Mouse (Mus musculus) neural tube, embryonic 14.5 days (tissue): ENCODE data around the gene Ybx2. TPM values are rescaled to one million over a fixed set of nuclear protein-coding genes. Genes with fewer than 3 reads are reported as not detected.

Experiments used
- ATAC-seq: fragments of 200-750 bp; cut with Nextera tagmentation; 2 replicates; pipeline ENCODE4 v1.8.0; 2017; ENCODE audit warnings: low read depth, mild to moderate bottlenecking, moderate TSS enrichment, moderate library complexity
- H3K27ac ChIP-seq: fragments of 300-500 bp; sonication (generic); 2 replicates; pipeline ENCODE4 v1.5.1; 2014; ENCODE audit warnings: low read depth, mild to moderate bottlenecking, control low read depth, low read length, moderate library complexity, mixed read lengths
- H3K27me3 ChIP-seq: fragments of 300-500 bp; sonication (generic); 2 replicates; pipeline ENCODE4 v1.6.1; 2014; ENCODE audit warnings: low read length; ENCODE audit not compliant: control insufficient read depth, insufficient read depth
- H3K36me3 ChIP-seq: fragments of 300-500 bp; sonication (generic); 2 replicates; pipeline ENCODE4 v1.6.1; 2014; ENCODE audit warnings: low read length, mixed read lengths; ENCODE audit not compliant: control insufficient read depth, insufficient read depth
- H3K4me1 ChIP-seq: fragments of 300-500 bp; sonication (generic); 2 replicates; pipeline ENCODE4 v1.6.1; 2014; ENCODE audit warnings: low read length; ENCODE audit not compliant: control insufficient read depth, insufficient read depth
- H3K4me2 ChIP-seq: fragments of 300-500 bp; sonication (generic); 2 replicates; pipeline ENCODE4 v1.6.1; 2014; ENCODE audit warnings: mild to moderate bottlenecking, low read depth, low read length, control low read depth
- H3K4me3 ChIP-seq: fragments of 300-500 bp; sonication (generic); 2 replicates; pipeline ENCODE4 v1.5.1; 2014; ENCODE audit warnings: low read depth, low read length, control low read depth, mixed read lengths
- H3K9ac ChIP-seq: fragments of 300-500 bp; sonication (generic); replicated peaks from 2 replicates; pipeline ENCODE4 v1.6.1; 2014; ENCODE audit warnings: low read depth, mild to moderate bottlenecking, control low read depth, low read length, mixed read lengths
- H3K9me3 ChIP-seq: fragments of 300-500 bp; sonication (generic); 2 replicates; pipeline ENCODE4 v1.6.1; 2016; ENCODE audit warnings: low read length; ENCODE audit not compliant: control insufficient read depth
- WGBS: fragments of 180-500 bp; shearing (Covaris S2); extraction: QIAGEN DNeasy Blood & Tissue Kit; methylation state at CpG from one replicate; pipeline ENCODE4 v1.1.7; 2014; 5-methylcytosine and 5-hydroxymethylcytosine counted together
- polyA plus RNA-seq: library from polyadenylated mRNA; unstranded; fragments of >200 nt; fragmentation: Nextera tagmentation; extraction: Ambion mirVana; gene quantifications from 2 replicates; pipeline ENCODE4 v1.2.1, GENCODE M21; 2014

Ybx2 gene
- polyA plus RNA-seq: 5.9 and 11.1 TPM in 2 replicates

GRCm38 (mm10) chr11:69935137-69935879 is at the start of gene Ybx2:
Ybx2 (plus strand) TSS chr11:69935796.
- no peaks in the 10 kb centered on the region for H3K9me3 ChIP-seq
- peak within 1 kb of the TSS; percentile 50 for H3K4me3 ChIP-seq
- H3K27ac ChIP-seq: no peak within 1 kb of the TSS
- 2% methylated on average over 53 of the region's 62 CpGs for WGBS
- ATAC-seq: peak; percentile 88
- peak within 1 kb of the TSS; percentile 99 for H3K4me2 ChIP-seq
- H3K9ac ChIP-seq: peak within 1 kb of the TSS; percentile 60
- H3K36me3 ChIP-seq: no peaks in the 10 kb centered on the region
- H3K27me3 ChIP-seq: peaks cover 16% of the 10 kb centered on the region
- 0 out of 2 replicates have a peak, but pooled peaks cover 6% of the 10 kb centered on the region for H3K4me1 ChIP-seq

GRCm38 (mm10) chr11:69886907-69887635 is 48.5 kb upstream of the Ybx2 start:
- no peaks in the 10 kb centered on the region for H3K36me3 ChIP-seq
- no peak overlapping the region for H3K27ac ChIP-seq
- no peaks in the 10 kb centered on the region for H3K4me1 ChIP-seq
- no peak overlapping the region for H3K4me2 ChIP-seq
- 77% methylated on average over 8 of the region's 8 CpGs for WGBS
- no peaks in the 10 kb centered on the region for H3K9me3 ChIP-seq
- no peak overlapping the region for H3K4me3 ChIP-seq
- H3K27me3 ChIP-seq: no peaks in the 10 kb centered on the region
- H3K9ac ChIP-seq: no peak overlapping the region
- ATAC-seq: no peak

DNA sequence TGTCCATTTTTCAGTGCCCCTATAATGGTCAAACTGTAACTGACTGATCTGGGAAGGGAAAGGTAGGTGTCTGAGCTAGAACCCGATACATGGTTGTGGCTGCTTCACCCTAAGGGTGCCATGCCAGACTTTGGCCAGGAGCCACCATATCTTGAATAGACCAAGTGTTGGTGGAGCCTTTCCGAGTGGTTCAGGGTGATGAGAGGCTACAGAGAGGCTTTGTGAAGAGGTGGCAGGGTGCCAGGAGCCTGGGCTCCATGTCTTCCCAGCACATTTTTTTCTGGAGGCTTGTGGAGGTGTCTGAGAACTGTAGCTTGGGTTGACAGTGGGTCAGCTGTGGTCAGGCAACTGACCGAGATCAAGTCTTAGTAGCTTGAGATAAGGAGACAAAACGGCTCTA is 44.1 kb upstream of the Ybx2 start:
- Histone ChIP-seq H3K36me3 (no peaks in the 10 kb centered on the region), H3K27ac (no peak overlapping the region), H3K9ac (no peak overlapping the region), H3K4me1 (no peaks in the 10 kb centered on the region), H3K4me3 (no peak overlapping the region), H3K4me2 (no peak overlapping the region), H3K9me3 (no peaks in the 10 kb centered on the region), H3K27me3 (no peaks in the 10 kb centered on the region)
- 68% methylated on average over 4 of the region's 4 CpGs for WGBS
- ATAC-seq: no peak

DNA sequence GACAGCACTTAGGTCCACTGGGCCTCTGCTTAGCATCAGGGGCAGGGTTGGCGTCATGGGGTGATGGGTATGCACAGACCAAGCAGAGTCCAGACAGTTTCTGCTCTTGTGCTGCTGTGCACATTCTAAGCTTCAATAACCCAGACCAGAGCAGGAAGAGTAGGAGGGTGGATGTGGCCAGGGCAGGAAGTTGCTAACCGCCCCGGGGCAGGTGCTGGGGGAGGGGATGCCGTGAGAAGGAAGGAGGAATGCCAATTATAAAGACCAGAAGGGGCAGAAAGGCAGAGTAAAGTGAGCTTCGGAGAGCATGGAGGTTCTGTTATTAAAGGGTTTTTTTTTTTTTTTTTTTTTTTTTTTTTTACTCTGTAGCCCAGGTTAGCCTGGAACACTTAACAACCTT is 40.9 kb upstream of the Ybx2 start:
- no peaks in the 10 kb centered on the region for H3K9me3 ChIP-seq
- no peak overlapping the region for H3K9ac ChIP-seq
- H3K4me3 ChIP-seq: no peak overlapping the region
- H3K36me3 ChIP-seq: no peaks in the 10 kb centered on the region
- peaks cover 9% of the 10 kb centered on the region; the same call in 1 of the 2 replicates for H3K4me1 ChIP-seq
- H3K4me2 ChIP-seq: no peak overlapping the region
- no peak for ATAC-seq
- WGBS: 83% methylated on average over 5 of the region's 5 CpGs
- H3K27me3 ChIP-seq: no peaks in the 10 kb centered on the region
- no peak overlapping the region for H3K27ac ChIP-seq

- peaks cover 12% of the 10 kb centered on the region; the same call in 1 of the 2 replicates for H3K4me1 ChIP-seq
- ATAC-seq: no peak
- H3K9me3 ChIP-seq: no peaks in the 10 kb centered on the region
- no peak within 1 kb of the TSS for H3K4me3 ChIP-seq
- no peak within 1 kb of the TSS for H3K9ac ChIP-seq
- H3K27me3 ChIP-seq: no peaks in the 10 kb centered on the region
- H3K27ac ChIP-seq: no peak within 1 kb of the TSS
- H3K4me2 ChIP-seq: no peak within 1 kb of the TSS
- 80% methylated on average over 4 of the region's 4 CpGs for WGBS
- H3K36me3 ChIP-seq: no peaks in the 10 kb centered on the region
These were observed 40.3 kb upstream of the Ybx2 start, which contains the start of gene Acap1 for GRCm38 (mm10) chr11:69895291-69895690. Acap1 (minus strand) TSS chr11:69895539.

DNA sequence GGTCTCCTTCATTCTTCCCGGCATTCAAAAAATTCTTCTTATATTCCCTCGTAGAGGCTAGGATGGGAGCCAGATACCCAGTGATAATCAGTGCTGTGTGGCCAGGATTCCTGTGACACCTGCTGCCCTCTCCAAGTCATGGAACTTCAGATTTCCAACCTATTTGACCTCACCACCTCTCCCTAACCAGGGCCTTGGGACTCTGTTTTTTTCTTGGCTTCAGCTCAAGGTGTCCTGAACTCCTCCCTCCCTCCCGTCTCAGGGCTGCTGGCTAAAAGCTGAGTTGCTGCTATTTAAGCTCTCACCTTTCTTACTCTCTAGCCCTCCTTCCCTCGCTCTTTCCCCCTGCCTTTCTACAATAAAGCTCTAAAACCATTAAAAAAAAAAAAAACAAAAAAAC is 35.7 kb upstream of the Ybx2 start:
- peaks cover 12% of the 10 kb centered on the region for H3K36me3 ChIP-seq
- WGBS: 24% methylated on average over 4 of the region's 4 CpGs
- H3K4me2 ChIP-seq: peak overlapping the region; percentile 88
- H3K27ac ChIP-seq: no peak overlapping the region
- no peaks in the 10 kb centered on the region for H3K27me3 ChIP-seq
- peak overlapping the region; percentile 96; the same call in 1 of the 2 replicates for H3K9ac ChIP-seq
- H3K9me3 ChIP-seq: no peaks in the 10 kb centered on the region
- no peak for ATAC-seq
- peaks cover 23% of the 10 kb centered on the region for H3K4me1 ChIP-seq
- H3K4me3 ChIP-seq: peak overlapping the region; percentile 80

- Histone ChIP-seq H3K9ac (peak within 1 kb of the TSS; percentile 96), H3K36me3 (peaks cover 17% of the 10 kb centered on the region), H3K27ac (peak within 1 kb of the TSS; percentile 97), H3K9me3 (no peaks in the 10 kb centered on the region), H3K27me3 (no peaks in the 10 kb centered on the region), H3K4me2 (peak within 1 kb of the TSS; percentile 88), H3K4me1 (peaks cover 23% of the 10 kb centered on the region), H3K4me3 (peak within 1 kb of the TSS; percentile 80)
- under 1% methylated on average over 38 of the region's 38 CpGs for WGBS
- ATAC-seq: peak; percentile 95
These were observed 34.9 kb upstream of the Ybx2 start, which contains the start of the genes 2810408A11Rik and Neurl4 for GRCm38 (mm10) chr11:69900471-69901405. 2810408A11Rik (minus strand) TSS chr11:69900987. Neurl4 (plus strand) TSS chr11:69901072.

DNA sequence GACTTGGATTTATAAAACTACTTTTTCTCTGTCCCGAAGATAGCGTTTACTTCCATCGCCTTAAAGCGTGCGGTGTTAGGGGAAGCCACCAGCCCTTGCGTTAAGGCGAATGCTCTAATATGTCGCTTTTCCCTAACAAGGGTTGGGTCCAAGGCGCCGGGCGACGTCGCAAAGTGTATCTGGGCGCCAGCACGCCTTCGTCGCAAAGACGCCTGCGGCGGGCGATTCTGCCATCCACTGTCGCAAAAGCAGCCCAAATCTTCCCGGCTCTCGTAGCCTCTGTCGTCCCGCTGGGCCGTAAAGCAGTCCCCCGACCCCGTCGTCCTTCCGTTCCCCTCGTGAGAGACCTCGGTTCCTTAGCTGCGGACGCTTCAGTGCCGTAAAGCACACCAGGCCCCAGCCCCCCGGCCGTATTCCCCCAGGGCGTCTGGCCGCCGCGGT is 34.2 kb upstream of the Ybx2 start:
- ATAC-seq: peak; percentile 79
- H3K27me3 ChIP-seq: no peaks in the 10 kb centered on the region
- peaks cover 23% of the 10 kb centered on the region for H3K4me1 ChIP-seq
- H3K9me3 ChIP-seq: no peaks in the 10 kb centered on the region
- peak overlapping the region; percentile 88 for H3K4me2 ChIP-seq
- peaks cover 23% of the 10 kb centered on the region for H3K36me3 ChIP-seq
- H3K9ac ChIP-seq: peak overlapping the region; percentile 96
- peak overlapping the region; percentile 80 for H3K4me3 ChIP-seq
- WGBS: 1% methylated on average over 42 of the region's 42 CpGs
- H3K27ac ChIP-seq: peak overlapping the region; percentile 97
